In the genomic region with DNA sequence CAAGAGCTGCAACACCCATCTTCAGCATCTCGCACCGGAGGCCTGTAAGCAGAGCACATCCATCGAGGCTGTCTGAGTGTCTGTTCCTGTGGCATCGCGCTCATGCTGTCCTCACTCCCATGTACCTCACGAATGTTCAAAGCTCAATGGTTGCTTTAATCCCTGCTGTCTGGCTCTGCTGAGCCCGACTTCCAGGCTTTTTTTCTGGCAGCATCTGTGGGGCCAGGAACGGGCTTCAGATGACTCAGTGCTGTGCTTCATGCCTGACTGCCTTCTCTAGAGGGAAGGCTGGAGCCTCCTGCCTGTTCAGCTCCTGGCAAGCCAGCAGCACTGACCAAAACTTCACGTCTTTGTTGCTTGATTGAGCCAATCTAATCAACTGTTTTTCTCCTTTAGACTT, we compare ENCODE assay signal across 9 mouse cellular contexts.
DNase-seq lines count a peak whose midpoint lies in the region; TF ChIP-seq lines count a peak whose summit lies in the region.
"Had no signal": no experiment of that assay in that cellular context is flagged by ENCODE, and none has a peak within 500 bp of the region (broad histone marks: within the 10 kb centered on the region; RNA-seq: fewer than 3 reads in every experiment).

No protein-coding gene starts in this region.

- H3K4me1 ChIP-seq in lung, adult 2 months (ENCODE audit: control insufficient read depth, insufficient read depth, low read length): no peaks in the 10 kb centered on the region; the same call in 1 of the 2 replicates

- DNase-seq in left cerebral cortex, adult 18-20 months (ENCODE audit: low spot score in 2 of 2): peak; percentile 39 to 60
- no peak for DNase-seq in left cerebral cortex, adult 11 months (ENCODE audit: low spot score)
- DNase-seq in NIH3T3 (ENCODE audit: low read depth): peak; percentile 87
- DNase-seq in cerebellum, adult 9-10 months: peak; percentile 79
- peak; percentile 65 for DNase-seq in kidney, postnatal 10 days
- DNase-seq in spleen, adult 18-20 months: no peak
- DNase-seq in embryo, embryonic 11 days: no peak
- no peak for DNase-seq in lung, adult 2 months

- no peak overlapping the region for H3K4me3 ChIP-seq in lung, adult 2 months (replicated peaks; ENCODE audit: extremely low read depth, low read depth, low read length)
- H3K4me3 ChIP-seq: embryonic facial prominence, embryonic 13.5 days had no signal

- TF ChIP-seq POLR2A in lung, adult 2 months (IDR thresholded peaks at IDR 0.05; ENCODE audit: borderline replicate concordance, extremely low read depth, low read depth, low read length): no peak

- no peak for TF ChIP-seq CTCF in lung, adult 2 months (IDR thresholded peaks at IDR 0.05; ENCODE audit: insufficient read depth, low read length)

- WGBS in lung, adult 2 months: 74% methylated on average over 9 of the region's 9 CpGs

Comparison
In these comparisons a context has a peak if more than half of its experiments do, and no peak if none do; other contexts are left out.
1. DNase-seq: peak in left cerebral cortex, adult 18-20 months (2 of 2), NIH3T3 (single experiment), cerebellum, adult 9-10 months (single experiment) and kidney, postnatal 10 days (single experiment); none in left cerebral cortex, adult 11 months (single experiment), spleen, adult 18-20 months (0 of 2), embryo, embryonic 11 days (single experiment) and lung, adult 2 months (single experiment).